In the genomic region with DNA sequence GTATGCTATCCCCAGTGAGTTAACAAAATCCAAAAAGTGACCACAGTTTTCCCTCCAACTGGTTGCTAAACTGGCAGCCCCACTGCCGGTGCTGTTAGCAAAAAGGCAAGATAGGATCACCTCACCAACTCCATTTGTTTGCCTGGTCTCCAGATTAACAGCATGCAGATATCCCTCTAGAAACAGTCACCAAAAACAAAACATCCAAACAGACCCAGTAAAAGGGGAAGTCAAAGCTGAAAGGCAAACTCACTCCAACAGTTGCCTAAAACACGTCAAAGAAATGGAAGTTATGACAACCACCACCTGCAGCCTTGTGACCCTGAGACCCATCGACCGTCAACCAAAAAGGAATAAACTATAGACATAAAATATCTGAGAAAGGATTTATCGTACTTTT, we compare ENCODE assay signal across 23 mouse cellular contexts.
DNase-seq lines count a peak whose midpoint lies in the region; ATAC-seq and TF ChIP-seq lines count a peak whose summit lies in the region.
"Had no signal": no experiment of that assay in that cellular context is flagged by ENCODE, and none has a peak within 500 bp of the region (broad histone marks: within the 10 kb centered on the region; RNA-seq: fewer than 3 reads in every experiment).

No protein-coding gene starts in this region.

- no peak for ATAC-seq in liver, embryonic 11.5 days (replicated peaks; ENCODE audit: low FRiP score)
- ATAC-seq in granulocyte monocyte progenitor cell, adult 5-6 weeks (replicated peaks; ENCODE audit: poor library complexity, severe bottlenecking) = peak; percentile 63
- ATAC-seq in megakaryocyte progenitor cell, adult 5-6 weeks (replicated peaks; ENCODE audit: poor library complexity) = peak; percentile 63
- no peak for ATAC-seq in intestine, embryonic 16.5 days
- ATAC-seq in kidney, embryonic 16.5 days (ENCODE audit: low FRiP score, low TSS enrichment) = no peak
- ATAC-seq: CD4-positive, CD25-positive, alpha-beta regulatory T cell, adult 4 months; forebrain, embryonic 13.5 days; forebrain, embryonic 15.5 days had no signal

- no peaks in the 10 kb centered on the region for H3K27me3 ChIP-seq in liver, embryonic 11.5 days (replicated peaks; ENCODE audit: control insufficient read depth, insufficient read depth, low read length)
- no peaks in the 10 kb centered on the region for H3K27me3 ChIP-seq in CH12.LX (replicated peaks)
- H3K27me3 ChIP-seq in intestine, embryonic 16.5 days (replicated peaks; ENCODE audit: control insufficient read depth, insufficient read depth, low read length) = no peaks in the 10 kb centered on the region
- H3K27me3 ChIP-seq in kidney, embryonic 16.5 days (ENCODE audit: insufficient read depth, low read length) = no peaks in the 10 kb centered on the region
- H3K27me3 ChIP-seq: embryonic facial prominence, embryonic 12.5 days; forebrain, embryonic 13.5 days; forebrain, embryonic 15.5 days had no signal

- no peak overlapping the region for H3K4me3 ChIP-seq in liver, embryonic 11.5 days (ENCODE audit: low read depth, low read length)
- H3K4me3 ChIP-seq in CH12.LX (replicated peaks in 1 of 3; ENCODE audit: low read depth in 2 of 3, low read length in 2 of 3, poor library complexity in 1 of 3) = no peak overlapping the region
- H3K4me3 ChIP-seq in intestine, embryonic 16.5 days (ENCODE audit: low read length) = no peak overlapping the region
- H3K4me3 ChIP-seq in kidney, embryonic 16.5 days (ENCODE audit: low read length) = no peak overlapping the region
- H3K4me3 ChIP-seq: embryonic facial prominence, embryonic 10.5 days; embryonic facial prominence, embryonic 12.5 days; forebrain, embryonic 13.5 days; forebrain, embryonic 15.5 days had no signal

- intact Hi-C loops in heart, postnatal 25 days (cut with DNase I) = no loop called here

- H3K27ac ChIP-seq in liver, embryonic 11.5 days (ENCODE audit: low read depth, low read length) = no peak overlapping the region
- no peak overlapping the region for H3K27ac ChIP-seq in CH12.LX (ENCODE audit: insufficient read depth, low read depth)
- H3K27ac ChIP-seq in intestine, embryonic 16.5 days (ENCODE audit: low read length) = no peak overlapping the region
- H3K27ac ChIP-seq in kidney, embryonic 16.5 days (ENCODE audit: low read length) = no peak overlapping the region
- H3K27ac ChIP-seq: embryonic facial prominence, embryonic 10.5 days; embryonic facial prominence, embryonic 12.5 days; forebrain, embryonic 13.5 days; forebrain, embryonic 15.5 days had no signal

- TF ChIP-seq EP300 in CH12.LX (IDR thresholded peaks at IDR 0.05; ENCODE audit: low read length) = no peak

- DNase-seq in liver, embryonic 11.5 days (ENCODE audit: low spot score) = peak; percentile 17
- no peak for DNase-seq in liver
- DNase-seq in CH12.LX (ENCODE audit: extremely low read depth) = peak; percentile 29
- DNase-seq in heart, postnatal 25 days (ENCODE audit: low spot score) = no peak
- DNase-seq: adrenal gland, adult 2 months; adrenal gland, postnatal 10 days; adrenal gland, postnatal 25 days; B cell, adult 2 months; cerebellum, adult 11 months; cerebellum, adult 18-20 months; cerebellum, adult 8-10 months; cerebellum, adult 9-11 months; cerebellum, postnatal 14 days; cerebellum, postnatal 36 days had no signal

- TF ChIP-seq POLR2A in CH12.LX (IDR thresholded peaks at IDR 0.05; ENCODE audit: low read depth, low read length) = no peak

- in situ Hi-C loops in CH12.LX (cut with MboI; ENCODE audit: low pct_ligation_motif_present, low pct_unique_long_range_greater_than_20kb, low sequenced_read_pairs) = no loop called here

- no peaks in the 10 kb centered on the region for H3K36me3 ChIP-seq in liver, embryonic 11.5 days (ENCODE audit: control insufficient read depth, insufficient read depth, low read length)
- H3K36me3 ChIP-seq in CH12.LX (replicated peaks in 1 of 2; ENCODE audit: control insufficient read depth in 1 of 2, insufficient read depth in 1 of 2, low read length in 1 of 2) = no peaks in the 10 kb centered on the region
- H3K36me3 ChIP-seq in intestine, embryonic 16.5 days (ENCODE audit: control insufficient read depth, insufficient read depth, low read length) = no peaks in the 10 kb centered on the region
- H3K36me3 ChIP-seq in kidney, embryonic 16.5 days (ENCODE audit: insufficient read depth, low read length) = no peaks in the 10 kb centered on the region
- H3K36me3 ChIP-seq: embryonic facial prominence, embryonic 10.5 days; embryonic facial prominence, embryonic 12.5 days; forebrain, embryonic 15.5 days had no signal

- H3K9me3 ChIP-seq in liver, embryonic 11.5 days (ENCODE audit: control insufficient read depth, low read length) = no peaks in the 10 kb centered on the region
- H3K9me3 ChIP-seq in CH12.LX (replicated peaks; ENCODE audit: low read length) = no peaks in the 10 kb centered on the region
- H3K9me3 ChIP-seq in intestine, embryonic 16.5 days (ENCODE audit: control insufficient read depth, low read length) = no peaks in the 10 kb centered on the region
- no peaks in the 10 kb centered on the region for H3K9me3 ChIP-seq in kidney, embryonic 16.5 days (ENCODE audit: low read length)
- H3K9me3 ChIP-seq: embryonic facial prominence, embryonic 10.5 days; embryonic facial prominence, embryonic 12.5 days; forebrain, embryonic 13.5 days; forebrain, embryonic 15.5 days had no signal

- no peak overlapping the region for H3K9ac ChIP-seq in liver, embryonic 11.5 days (ENCODE audit: low read depth, low read length)
- no peak overlapping the region for H3K9ac ChIP-seq in CH12.LX (ENCODE audit: insufficient read depth, low read depth)
- H3K9ac ChIP-seq in intestine, embryonic 16.5 days (ENCODE audit: low read depth, low read length) = no peak overlapping the region
- no peak overlapping the region for H3K9ac ChIP-seq in kidney, embryonic 16.5 days (replicated peaks; ENCODE audit: low read length)
- H3K9ac ChIP-seq: embryonic facial prominence, embryonic 12.5 days; forebrain, embryonic 13.5 days; forebrain, embryonic 15.5 days had no signal

- TF ChIP-seq RAD21 in CH12.LX (IDR thresholded peaks at IDR 0.05; ENCODE audit: low read depth, low read length) = no peak

- dilution Hi-C loops in CH12.LX (cut with MboI; ENCODE audit: extremely low pct_ligation_motif_present, extremely low pct_unique_long_range_greater_than_20kb, low sequenced_read_pairs) = no loop called here

- no peaks in the 10 kb centered on the region for H3K79me2 ChIP-seq in CH12.LX (replicated peaks; ENCODE audit: control insufficient read depth, extremely low read depth, insufficient read depth, poor library complexity, severe bottlenecking)

- no peak overlapping the region for H3K4me2 ChIP-seq in liver, embryonic 11.5 days
- H3K4me2 ChIP-seq in CH12.LX (ENCODE audit: insufficient read depth, low read depth, poor library complexity, severe bottlenecking) = no peak overlapping the region
- H3K4me2 ChIP-seq in intestine, embryonic 16.5 days (ENCODE audit: low read depth, low read length) = no peak overlapping the region
- no peak overlapping the region for H3K4me2 ChIP-seq in kidney, embryonic 16.5 days (replicated peaks; ENCODE audit: low read depth, low read length)
- H3K4me2 ChIP-seq: embryonic facial prominence, embryonic 12.5 days; forebrain, embryonic 13.5 days; forebrain, embryonic 15.5 days had no signal

- TF ChIP-seq CTCF in CH12.LX (conservative IDR thresholded peaks at IDR 0.05 in 1 of 2, IDR thresholded peaks at IDR 0.05 in 1 of 2; ENCODE audit: low read depth in 2 of 2, low read length in 2 of 2) = no peak

- no peaks in the 10 kb centered on the region for H3K4me1 ChIP-seq in liver, embryonic 11.5 days (replicated peaks; ENCODE audit: control insufficient read depth, insufficient read depth, low read length)
- H3K4me1 ChIP-seq in CH12.LX (ENCODE audit: control insufficient read depth in 1 of 2, insufficient read depth in 2 of 2) = peaks cover 2 to 40% of the 10 kb centered on the region in 2 experiments; a peak in 3 of 4 replicates
- H3K4me1 ChIP-seq in intestine, embryonic 16.5 days (ENCODE audit: control insufficient read depth, insufficient read depth, low read length) = no peaks in the 10 kb centered on the region
- no peaks in the 10 kb centered on the region for H3K4me1 ChIP-seq in kidney, embryonic 16.5 days (ENCODE audit: insufficient read depth, low read length)
- H3K4me1 ChIP-seq: embryonic facial prominence, embryonic 12.5 days; forebrain, embryonic 13.5 days; forebrain, embryonic 15.5 days had no signal

- 73% methylated on average over 5 of the region's 5 CpGs for WGBS in liver, embryonic 11.5 days
- WGBS in intestine, embryonic 16.5 days = 78% methylated on average over 5 of the region's 5 CpGs
- WGBS in kidney, embryonic 16.5 days = 85% methylated on average over 5 of the region's 5 CpGs

TF ChIP-seq in CH12.LX, 34 proteins besides CTCF, POLR2A, EP300 and RAD21:
- TF ChIP-seq KAT2A (IDR thresholded peaks at IDR 0.05; ENCODE audit: insufficient replicate concordance, low read length) (no peak), SMC3 (IDR thresholded peaks at IDR 0.05; ENCODE audit: low read depth, low read length) (no peak), TCF12 (IDR thresholded peaks at IDR 0.05; ENCODE audit: low read depth, low read length) (no peak), ZKSCAN1 (IDR thresholded peaks at IDR 0.05; ENCODE audit: borderline replicate concordance, low read depth, low read length) (no peak), USF2 (conservative IDR thresholded peaks at IDR 0.05; ENCODE audit: low read depth, low read length) (no peak), MAZ (IDR thresholded peaks at IDR 0.05; ENCODE audit: low read depth, low read length) (no peak), ELF1 (IDR thresholded peaks at IDR 0.05; ENCODE audit: low read depth, low read length) (no peak), CHD2 (IDR thresholded peaks at IDR 0.05; ENCODE audit: low read length) (no peak), IRF4 (IDR thresholded peaks at IDR 0.05; ENCODE audit: low read depth, low read length) (no peak), JUND (conservative IDR thresholded peaks at IDR 0.05; ENCODE audit: low read depth, low read length) (no peak), MXI1 (IDR thresholded peaks at IDR 0.05; ENCODE audit: low read depth, low read length) (no peak), BHLHE40 (IDR thresholded peaks at IDR 0.05; ENCODE audit: low read depth, low read length) (no peak), USF1 (IDR thresholded peaks at IDR 0.05; ENCODE audit: low read depth, low read length) (no peak)

Comparison
In these comparisons a context has a peak if more than half of its experiments do, and no peak if none do; other contexts are left out.
1. DNase-seq: peak in liver, embryonic 11.5 days (single experiment) and CH12.LX (single experiment); none in liver (single experiment) and heart, postnatal 25 days (single experiment).
2. ATAC-seq: peak in granulocyte monocyte progenitor cell, adult 5-6 weeks (single experiment) and megakaryocyte progenitor cell, adult 5-6 weeks (single experiment); none in liver, embryonic 11.5 days (single experiment), intestine, embryonic 16.5 days (single experiment) and kidney, embryonic 16.5 days (single experiment).